Mouse (Mus musculus): ENCODE results near the gene Cdkn3.
"Not testable (repeated sequence)": the region's sequence is repeated elsewhere in the genome, so short reads cannot be mapped to it uniquely, and the experiment has no call there.

Cdkn3 gene

DNA sequence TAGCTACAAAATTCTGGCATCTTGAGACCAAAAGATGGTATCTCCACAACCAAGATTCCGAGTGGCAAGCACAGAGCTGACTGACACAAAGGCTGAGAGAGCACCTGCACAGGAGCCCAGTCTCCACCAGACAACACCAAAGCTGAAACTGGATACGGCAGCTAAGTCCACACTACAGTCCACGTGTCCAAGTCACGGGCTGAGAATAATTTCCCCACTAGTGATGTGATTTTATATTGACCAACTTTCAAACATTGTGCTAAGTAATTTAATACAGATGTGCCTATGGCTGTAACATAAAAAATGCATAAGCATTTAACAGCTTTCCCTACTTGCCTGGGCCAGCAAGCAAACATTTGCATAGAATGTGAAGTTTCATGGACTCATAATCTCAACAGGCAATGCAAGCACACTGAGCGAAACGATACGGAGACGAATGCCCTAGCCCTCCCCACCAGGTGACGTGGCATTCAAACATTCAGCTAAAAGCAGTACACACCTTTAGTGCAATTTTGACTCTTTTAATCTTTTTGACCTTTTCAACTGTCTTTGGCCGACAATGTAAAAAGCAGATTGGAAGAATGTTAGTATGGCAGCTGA lies 23.1 kb downstream of the Cdkn3 start:
- no peak for DNase-seq (ENCODE audit: low spot score)

DNA sequence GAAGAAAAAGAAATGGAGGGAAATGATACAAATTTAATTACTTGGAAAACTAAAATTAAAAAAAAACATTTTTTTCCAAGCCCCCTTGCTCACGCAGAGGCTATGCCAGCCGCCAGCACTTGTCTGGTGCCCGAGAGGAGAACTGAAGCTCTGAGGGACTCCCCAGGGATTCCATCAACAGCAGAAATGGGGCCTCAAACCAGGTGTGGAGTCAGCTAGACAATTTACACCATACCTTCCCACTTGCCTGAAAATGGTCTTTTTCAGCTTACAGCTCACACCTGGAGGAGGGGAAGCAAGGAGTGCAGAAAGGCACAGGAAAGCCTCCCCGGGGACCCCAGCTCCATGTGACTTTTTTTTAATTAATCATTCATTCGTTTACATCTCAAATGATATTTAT lies 24.9 kb downstream of the Cdkn3 start:
- no peak for DNase-seq (ENCODE audit: low spot score)

DNA sequence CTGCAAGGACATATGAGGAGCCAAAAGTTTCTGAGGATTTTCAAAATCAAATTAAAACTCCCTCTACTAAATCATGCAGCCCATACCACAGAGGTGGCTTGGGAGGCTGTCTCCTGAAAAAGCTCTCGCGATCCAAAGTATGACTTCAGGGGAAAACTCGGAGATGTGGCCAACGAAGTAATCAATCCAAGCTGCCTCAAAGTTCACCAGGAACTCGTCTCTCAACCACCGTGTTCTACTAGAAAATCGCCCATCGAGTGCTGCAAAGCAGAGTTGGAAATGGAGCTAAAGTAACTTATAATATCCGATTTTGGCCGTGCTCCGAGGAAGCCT lies 27.1 kb downstream of the Cdkn3 start:
- no peak for DNase-seq (ENCODE audit: low spot score)

DNA sequence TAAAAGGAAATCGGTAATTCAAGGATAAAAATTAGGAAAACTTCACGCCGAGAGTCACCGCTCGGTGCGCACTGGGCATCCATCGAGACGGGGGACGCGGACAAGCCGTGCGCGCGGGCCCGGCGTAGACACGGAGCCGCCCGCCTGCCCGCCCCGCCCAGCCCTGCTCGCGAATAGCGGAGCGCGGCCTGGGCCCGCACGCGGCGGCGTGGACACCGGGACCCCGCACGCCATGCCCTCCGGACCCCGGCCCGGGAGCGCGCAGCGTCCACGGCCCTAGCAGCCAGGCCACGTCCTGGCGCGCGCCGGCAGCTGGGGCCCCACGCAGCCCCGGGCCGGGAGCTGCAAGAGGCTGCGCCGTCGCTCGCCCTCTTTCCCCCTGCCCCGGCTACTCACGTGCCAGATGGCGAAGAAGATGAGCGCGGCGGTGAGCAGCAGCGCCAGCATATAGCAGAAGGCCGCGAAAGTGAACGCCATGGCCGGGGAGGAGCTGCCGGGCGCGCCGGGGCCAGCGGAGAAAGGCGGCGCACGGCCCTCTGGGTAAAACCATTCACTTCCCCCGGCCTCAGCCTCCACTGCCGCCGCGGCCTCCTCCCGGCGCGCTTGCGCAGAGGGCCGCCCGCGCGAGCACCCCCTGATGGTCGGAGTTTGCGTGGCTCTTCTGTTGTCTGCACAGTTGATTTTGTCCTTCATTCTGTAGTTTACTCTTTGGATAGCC lies 27.6 kb downstream of the Cdkn3 start, which contains the start of gene Cnih1:
Gene Cnih1, minus strand, starts transcription at position 625 of the 718 bp plus-strand sequence.
- DNase-seq (ENCODE audit: low spot score): peak; percentile 93

DNA sequence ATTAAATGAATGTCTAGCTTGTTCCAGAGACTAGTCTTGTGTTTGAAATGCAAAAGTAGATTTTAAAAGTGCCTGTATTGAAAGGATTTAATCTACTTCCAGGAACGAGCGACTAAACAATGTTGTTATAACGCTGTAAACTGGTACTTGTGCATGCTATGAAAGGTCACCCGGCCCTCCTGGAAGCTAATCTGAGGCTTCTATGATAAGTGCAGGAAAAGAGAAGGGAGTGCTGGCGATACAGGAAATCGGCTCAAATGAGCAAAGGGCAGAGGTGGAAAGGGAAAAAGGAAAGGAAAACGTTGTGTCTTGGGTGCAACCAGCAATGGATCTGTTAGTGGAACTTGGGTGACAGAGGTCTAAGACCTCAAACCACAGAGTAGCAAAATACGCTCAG lies 28.2 kb downstream of the Cdkn3 start:
- DNase-seq (ENCODE audit: low spot score): no peak

DNA sequence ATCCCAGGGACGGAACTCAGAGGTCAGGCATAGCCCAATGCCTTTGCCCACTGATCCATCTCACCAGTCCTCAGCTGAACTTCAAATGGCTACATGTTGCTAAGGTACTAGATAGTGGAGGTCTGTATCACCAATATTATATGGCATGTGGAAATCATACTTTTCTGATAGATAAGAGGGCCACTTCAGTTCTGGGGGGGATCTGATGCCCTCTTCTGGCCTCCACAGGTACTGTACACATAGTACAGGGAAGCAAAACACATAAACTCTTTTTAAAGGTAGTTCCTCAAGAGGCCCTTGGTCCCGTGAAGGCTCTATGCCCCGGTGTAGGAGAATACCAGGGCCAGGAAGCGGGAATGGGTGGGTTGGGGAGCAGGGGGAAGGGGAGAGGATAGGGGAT lies 30.0 kb downstream of the Cdkn3 start:
- DNase-seq (ENCODE audit: low spot score): no peak

DNA sequence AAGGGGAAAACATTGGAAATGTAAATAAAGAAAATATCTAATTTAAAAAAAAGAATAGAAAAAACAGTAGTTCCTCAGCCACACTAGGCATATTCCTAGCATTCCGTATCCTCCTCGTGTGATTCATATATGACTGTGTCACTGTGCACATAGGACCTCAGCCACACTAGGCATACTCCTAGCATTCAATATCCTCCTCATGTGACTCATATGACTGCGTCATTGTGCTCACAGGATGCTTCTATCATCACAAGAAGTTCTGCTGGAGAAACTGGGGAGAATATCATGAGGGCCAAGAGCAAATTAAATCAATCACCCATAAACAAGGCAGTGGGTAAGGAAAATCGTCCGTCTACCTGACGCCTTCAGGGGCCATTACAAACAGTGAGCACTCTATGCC lies 30.4 kb downstream of the Cdkn3 start:
- DNase-seq (ENCODE audit: low spot score): no peak

DNA sequence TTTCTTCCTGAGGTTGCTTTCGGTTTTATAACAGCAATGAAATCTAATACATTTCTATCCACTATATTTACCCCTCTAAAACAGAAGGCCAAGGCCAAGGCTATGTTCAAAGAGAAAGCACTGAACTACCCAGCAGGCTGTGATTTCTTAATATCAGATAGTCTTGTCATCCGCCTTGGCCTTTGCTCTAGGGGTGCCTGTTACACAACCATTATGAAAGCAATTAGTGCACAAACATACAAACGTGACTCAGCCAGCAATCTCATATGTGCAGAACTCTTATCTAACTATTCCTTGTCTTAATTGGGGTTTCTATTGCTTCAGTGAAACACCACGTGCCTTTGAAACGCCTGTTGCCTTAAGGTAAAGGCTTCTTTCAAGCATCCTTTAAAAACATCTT lies 33.8 kb downstream of the Cdkn3 start:
- no peak for DNase-seq (ENCODE audit: low spot score)

DNA sequence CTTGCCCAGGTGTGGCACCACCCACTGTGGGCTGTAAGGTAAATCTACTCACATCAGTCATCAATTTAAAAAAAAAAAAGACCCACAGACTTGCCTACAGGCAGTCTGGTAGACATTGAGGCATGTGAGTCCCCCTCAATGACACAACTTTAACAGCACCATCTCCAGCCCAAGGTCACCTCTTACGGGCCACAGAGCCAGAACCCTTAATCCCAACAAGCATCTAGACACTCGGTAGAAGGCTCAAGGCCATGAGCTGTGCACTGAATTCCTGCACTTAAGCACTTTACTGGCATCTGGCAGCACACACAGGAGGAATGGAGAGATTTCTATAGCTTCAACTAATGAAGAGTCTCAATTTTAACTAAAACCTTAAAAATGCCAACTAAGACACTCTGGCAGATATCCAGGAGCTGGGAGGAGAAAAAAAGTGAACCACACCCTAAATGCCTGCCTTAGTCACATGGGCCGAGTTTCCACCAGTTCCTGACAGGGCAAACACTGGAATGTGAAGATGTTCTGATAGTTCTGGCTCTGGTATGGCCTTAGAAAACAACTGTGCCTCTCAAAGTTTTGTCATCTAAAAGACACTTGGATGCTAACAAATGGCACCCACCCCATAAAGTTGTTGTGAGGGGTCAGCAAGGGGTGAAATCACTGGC lies 40.5 kb downstream of the Cdkn3 start:
- no peak for DNase-seq (ENCODE audit: low spot score)

DNA sequence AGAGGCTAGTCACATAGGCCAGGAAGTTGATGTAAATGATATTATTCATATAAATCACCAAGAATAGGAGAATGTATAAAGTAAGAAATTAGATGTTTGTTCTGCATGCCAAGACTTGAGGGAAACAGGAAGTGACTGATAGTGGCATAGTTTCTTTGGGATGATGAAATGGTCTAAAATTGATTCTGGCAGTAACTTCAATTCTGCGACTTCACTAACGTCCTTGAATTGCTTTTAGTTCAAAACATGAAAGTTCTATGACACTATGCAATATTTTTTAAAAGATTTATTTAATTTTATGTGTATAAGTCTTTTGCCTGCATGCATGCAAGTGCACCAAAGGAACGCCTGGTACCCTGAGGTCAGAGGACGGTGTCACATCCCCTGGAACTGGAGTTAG lies 42.9 kb downstream of the Cdkn3 start:
- no peak for DNase-seq (ENCODE audit: low spot score)

DNA sequence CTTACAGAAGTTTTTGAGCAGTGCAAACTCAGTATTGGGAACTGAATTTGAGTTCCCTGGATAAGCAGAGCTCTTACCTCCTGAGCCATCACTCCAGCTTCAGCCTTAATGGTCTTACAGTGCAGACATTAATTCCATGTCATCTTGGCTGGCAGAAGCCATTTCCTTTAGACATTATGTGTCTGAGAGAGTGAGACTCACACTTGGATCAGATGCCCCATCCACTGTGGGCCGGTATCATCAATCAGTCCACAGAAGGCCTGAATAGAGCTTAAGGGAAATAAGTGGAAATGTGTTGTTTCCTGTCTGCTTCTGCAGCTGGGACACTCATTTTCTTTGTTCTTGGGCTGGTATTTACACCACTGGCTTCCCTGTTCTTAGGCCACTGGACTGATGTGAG lies 43.5 kb downstream of the Cdkn3 start:
- no peak for DNase-seq (ENCODE audit: low spot score)

DNA sequence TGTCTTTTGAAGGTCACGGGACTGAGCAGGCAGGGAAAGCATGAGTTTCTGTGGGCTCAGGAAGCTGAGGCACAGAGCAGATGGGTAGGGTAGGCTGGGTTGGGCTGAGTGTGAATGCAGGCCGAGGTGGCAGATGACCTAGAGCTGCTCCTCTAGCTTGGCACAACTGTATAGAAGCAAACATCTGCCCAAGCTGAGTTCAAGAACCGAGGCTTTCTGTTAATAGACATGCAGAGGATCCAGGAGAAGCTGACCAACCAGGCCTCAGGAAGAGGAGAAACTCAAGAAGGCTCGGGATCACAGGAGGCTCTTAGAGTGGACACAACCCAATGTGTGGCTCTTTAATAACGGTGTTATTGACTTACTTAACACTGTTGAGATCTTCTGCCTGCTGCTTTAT lies 45.8 kb downstream of the Cdkn3 start:
- DNase-seq (ENCODE audit: low spot score): no peak

DNA sequence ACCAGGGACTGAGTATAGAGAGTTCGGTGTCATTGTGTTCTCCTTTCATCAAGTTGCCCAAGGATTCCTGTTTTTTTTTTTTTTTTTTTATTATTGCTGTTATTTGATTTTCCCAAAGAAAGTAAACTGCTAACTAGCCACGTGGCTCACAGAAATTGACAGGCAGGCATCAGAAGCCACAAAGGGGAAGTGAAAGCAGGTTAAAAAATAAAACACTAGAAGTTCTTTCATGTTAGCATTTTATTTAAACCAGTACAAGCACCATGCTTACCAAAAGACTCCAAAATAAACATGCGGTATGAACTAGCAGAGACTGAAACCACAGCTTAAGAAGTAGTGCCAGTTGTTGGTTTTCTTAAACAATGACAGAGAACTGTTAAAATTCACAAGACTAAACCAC lies 47.6 kb downstream of the Cdkn3 start:
- DNase-seq (ENCODE audit: low spot score): no peak

DNA sequence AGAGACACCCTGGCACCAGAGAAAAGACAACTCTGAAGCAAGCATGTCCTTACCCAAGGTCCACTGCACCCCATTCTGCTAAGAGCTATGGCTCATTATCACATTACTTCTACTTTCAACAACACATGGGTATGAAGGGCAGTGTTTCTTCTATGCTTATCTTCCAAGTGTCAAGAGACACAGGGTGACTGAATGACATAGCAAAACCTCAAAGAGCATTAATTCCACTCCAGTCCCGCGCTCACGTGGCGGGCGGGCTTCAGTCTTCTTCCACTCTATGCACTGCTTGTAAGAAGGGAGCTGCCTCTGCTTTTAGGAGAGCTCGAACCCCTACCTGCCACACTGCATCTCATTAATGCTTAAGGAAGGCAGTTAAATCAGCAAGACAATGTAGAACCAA lies 55.3 kb downstream of the Cdkn3 start:
- no peak for DNase-seq (ENCODE audit: low spot score)

DNA sequence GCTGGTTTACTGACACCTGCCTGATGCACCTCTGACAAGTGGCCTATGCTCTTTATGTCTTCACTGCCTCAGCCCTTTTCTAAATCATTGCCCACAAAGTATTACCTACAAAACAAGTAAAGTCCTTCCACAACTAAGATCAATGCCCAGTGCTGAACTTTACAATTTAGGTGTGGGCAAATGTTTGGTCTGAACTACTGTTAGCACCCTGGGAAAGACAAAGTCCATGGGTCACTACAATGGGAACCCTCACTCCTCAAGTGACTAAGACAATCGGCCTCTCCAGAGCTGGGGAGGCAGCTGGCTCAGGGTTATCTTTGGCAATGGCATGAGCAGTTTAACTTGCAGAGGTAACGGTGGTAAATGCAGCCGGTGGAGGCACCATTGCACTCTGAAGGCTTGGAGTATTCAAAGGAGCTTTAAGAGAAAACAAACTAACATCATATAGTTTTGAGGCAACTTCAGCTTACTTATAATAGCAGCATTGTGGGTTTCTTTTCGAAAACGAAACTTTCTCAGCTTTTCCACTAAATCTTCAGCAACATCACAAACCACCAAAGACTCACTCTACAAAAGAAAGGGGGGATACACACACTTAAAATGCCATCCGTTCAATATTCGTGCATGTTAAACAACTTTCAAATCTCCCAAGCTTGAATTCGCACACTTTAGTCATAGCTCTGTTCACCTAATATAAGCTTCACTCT lies 56.7 kb downstream of the Cdkn3 start:
- DNase-seq (ENCODE audit: low spot score): no peak

DNA sequence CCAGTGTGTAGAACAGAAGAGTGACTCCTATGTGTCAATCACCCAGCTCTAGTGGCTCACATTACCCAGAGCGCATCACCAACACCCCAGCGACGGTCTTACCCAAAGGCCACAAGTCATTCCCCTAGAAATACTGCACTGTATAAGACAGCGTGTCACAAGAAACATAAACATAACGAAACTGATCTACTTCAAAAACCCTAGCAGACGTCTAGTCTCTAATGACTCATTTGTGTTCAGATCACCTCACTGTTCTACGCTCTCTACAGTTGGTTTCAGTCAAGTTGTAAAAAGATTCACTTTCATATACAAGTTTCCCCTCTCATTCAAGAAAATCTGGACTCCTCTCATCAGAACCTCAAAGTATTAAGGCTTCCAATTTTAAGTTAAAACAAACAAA lies 58.4 kb downstream of the Cdkn3 start:
- DNase-seq (ENCODE audit: low spot score): no peak

DNA sequence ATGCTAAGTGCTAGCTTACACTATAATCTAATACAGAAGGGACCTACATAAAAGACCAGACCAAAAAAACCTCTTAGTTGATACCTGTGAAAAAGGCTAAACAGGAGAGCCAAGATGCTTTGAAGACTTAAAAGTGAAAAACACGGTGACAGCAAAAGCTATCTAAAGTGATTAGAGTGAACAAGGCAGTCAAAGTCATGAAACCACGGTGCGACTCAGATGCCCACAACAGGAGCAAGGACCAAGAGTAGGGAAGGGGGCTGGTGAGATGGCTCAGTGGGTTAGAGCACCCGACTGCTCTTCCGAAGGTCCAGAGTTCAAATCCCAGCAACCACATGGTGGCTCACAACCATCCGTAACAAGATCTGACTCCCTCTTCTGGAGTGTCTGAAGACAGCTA lies 59.6 kb downstream of the Cdkn3 start:
- not testable (repeated sequence) for DNase-seq (ENCODE audit: low spot score)

All from urinary bladder, postnatal 25 days (tissue).